Mouse (Mus musculus) gastrocnemius, postnatal 10 days (tissue): ENCODE measurements at regions not wholly inside any gene's neighbourhood (a gene's known extent, or its start where the extent isn't known, plus 50 kb on each side); places are given as distances from the start of the nearest gene placed in this dataset.

Source experiments
- DNase-seq: peaks from one replicate; pipeline ENCODE4 v3.0.0; 2021; ENCODE audit warnings: mixed read lengths

DNA sequence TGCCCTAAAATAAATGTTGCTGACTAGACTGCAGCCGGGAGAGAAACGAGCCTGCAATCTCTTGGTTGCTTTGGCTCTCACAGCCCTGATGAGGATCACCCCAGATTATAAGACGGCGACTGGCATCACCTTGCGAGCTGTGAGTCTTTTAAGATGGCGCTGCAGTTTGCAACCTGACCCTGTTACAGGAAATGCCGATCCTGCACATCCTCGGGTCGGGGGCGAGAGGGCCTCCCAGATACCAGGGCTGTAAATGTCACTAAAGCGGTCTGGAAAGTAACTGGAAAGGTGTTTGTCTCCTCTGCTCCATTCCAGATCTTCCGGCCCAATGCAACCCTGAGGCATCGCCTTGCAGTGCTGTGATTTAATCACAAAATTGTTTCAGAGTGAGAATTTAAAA lies 53.4 kb downstream of the Cartpt start:
- DNase-seq, result no peak

DNA sequence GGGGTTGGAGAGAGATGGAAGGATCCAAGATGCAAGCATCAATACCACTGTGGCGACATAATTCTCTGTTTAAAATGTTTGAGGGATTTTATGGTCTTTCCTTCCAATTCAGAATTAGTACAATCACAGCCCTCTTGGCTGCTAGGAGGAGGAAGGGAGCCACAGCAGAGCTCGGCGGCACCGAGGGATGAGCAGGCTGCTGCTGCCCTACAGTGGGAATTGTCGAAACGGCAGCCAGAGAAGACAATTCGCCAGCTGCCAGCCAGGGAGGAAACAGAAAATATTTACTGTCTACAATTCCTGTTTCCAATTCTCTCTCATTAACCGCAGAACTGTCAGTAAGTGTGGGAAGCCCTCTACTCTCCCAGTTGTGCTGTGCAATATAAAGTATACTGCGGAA lies 58.3 kb downstream of the Cartpt start:
- DNase-seq, result peak; percentile 33

DNA sequence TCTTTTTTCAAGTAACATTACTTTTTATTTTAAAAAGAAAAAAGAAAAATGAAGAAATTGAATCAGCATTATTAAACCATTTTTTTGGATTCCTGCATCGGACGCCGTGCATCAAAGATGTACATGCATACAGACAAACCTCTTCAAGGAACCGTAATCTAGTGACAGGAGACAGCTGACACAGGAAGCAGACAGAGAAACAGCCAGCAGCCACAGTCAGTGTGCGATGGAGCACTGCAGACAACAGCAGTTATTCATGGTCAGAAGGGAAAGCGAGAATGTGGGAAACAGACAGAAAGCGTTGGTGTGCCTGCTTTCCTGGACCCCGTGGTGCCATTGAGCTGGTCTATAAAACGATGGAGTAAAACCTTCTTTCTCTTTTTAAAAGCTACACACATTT lies 61.4 kb downstream of the Cartpt start:
- no peak for DNase-seq

DNA sequence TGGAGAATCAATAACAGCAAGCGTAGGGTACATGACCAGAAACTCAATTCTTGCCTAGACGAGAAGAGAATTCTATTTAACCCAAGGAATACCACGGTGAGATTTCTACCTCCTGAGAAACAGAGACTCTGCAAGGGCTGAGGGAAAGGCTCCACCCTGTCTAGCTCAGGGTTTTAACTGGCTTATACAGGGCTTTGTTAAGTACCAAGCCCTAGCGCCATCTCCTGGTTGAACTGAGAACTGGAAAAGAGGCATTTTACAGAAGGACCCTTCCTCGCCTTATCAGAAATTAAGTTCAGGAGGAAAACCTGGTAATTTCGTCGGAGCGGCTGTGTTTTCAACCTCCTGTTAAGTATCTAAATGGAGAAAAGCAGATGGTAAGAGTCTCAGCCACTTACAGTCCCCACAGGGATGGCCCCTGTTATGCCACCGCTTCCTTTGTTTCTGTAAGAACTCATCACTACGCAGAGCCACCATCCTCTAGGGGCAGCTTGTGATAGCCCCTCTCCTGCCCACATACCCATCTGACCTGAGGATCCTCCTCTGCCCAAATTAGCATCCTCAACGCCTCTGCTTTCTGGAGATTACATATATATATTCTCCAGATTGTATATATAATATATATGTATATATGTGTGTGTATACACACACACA lies 63.0 kb downstream of the Cartpt start:
- DNase-seq, result peak; percentile 73

DNA sequence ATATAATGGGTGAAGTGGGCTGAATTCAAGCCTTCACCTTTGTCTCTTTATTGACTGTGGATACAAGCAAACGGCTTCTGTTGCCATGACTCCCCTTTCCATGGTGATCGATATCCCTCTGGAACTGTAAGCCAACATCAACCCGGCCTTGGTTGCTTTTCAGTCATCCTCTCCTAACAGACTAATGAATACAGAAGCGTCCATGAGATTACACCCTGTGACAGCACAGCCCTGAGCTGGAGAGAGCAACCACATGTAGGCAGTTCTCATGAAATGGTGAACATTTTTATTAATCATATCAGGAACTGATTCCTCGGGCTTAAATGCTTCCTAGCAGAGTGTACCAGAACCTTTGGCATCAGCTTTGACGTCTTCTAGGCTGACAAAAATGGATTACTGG lies 63.7 kb downstream of the Cartpt start:
- DNase-seq, result no peak

DNA sequence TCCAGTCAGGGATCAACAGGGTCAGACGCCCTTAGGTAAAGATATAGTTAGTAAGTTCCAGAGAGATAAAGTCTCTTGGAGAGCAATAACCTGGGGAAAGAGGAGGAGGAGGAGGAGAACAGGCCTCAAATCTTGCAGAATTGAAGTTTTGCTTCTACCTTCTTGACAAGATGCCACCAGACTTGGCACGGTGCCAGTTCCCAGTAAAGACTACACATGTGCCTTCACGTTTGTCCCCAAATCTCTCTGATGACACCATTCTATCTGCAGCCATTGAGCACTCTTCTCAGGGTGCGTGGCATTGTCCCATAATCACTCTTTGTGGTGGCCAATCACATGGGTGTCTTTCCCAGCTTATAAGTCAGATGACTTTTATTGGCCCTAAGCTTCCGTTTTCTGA lies 64.3 kb downstream of the Cartpt start:
- peak; percentile 22 for DNase-seq

DNA sequence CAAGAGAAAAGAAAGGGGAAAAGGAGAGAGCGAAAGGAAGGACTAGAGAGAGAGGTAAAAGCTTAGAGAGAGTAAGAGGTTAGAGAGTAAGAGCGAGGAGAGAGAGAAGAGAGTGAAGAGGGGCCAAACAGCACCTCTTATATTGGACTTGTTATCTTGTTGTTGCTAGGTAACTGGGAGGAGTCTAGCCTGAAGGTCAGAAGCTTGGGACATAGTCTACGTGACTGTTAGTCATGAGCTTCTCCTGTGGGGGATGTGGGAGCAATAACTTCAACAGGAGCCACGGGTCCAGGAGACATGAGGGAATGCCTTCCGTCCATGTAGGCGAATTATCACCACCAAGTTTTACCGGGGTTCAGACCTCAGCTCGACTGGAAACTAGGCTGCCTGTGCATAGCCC lies 65.4 kb downstream of the Cartpt start:
- no peak for DNase-seq

DNA sequence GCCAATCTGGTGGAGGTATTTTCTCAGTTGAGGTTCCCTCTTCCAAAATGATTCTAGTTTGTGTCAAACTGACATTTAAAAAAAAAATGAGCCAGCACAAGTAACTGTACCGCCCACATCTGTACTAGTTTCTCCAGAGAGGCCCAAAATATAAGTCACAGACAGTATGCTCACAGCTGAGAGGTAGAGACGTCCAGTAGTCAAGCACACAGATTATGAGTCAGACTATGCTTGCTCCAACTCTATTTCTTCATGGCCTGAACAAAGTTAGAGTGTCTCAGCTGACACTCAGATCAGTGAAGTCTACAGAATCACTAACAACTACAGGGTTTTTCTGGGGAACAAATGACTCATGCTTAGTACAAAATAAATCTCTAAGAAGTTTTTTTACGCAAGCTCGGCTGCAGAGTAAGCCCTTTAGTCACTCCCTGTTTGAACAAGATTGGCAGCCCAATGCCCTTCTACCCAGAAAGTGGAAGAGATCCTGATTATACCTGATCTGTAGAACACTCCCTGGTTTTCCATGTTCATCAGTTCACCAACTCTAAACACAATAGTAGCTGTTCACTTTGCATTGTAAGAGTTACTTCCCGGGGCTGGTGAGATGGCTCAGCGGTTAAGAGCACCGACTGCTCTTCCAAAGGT lies 70.7 kb downstream of the Cartpt start:
- no peak for DNase-seq

DNA sequence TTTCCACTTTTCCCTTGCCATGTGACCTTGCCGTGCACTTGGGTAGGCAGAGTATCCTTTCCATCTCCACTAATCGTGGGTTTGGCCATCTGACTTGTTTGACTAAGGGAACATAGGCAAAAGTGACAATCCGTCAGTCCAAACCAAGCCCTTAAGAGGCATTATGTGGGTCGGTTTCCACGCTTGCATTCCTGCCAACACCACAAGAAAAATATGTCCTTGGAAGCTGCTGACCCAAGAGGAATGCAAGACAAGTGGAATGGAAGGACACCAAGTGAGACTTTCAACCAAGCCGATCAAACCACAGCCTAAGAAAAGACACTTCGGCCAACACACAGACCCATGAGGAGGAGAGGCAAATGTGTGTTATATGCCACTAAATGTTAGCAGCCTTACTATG lies 73.3 kb downstream of the Cartpt start:
- no peak for DNase-seq

DNA sequence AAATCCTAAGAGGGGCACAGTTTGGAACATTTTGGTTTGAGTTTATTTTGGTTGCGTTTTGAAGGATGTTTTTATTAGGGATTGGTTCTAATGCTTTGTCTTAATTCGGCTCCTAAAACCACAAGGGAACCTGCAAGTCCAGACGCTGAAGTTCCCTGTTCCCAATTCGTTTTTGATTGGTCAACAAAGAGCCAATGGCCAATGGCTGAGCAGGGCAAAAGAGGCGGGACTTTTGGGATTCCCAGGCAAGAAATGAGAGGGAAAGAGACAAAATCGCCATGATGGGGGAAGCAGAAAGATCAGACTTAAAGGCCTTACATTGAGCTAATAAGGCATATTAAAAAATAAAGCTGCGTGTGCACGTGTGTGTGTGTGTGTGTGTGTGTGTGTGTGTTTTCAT lies 76.3 kb downstream of the Cartpt start:
- DNase-seq, result no peak

DNA sequence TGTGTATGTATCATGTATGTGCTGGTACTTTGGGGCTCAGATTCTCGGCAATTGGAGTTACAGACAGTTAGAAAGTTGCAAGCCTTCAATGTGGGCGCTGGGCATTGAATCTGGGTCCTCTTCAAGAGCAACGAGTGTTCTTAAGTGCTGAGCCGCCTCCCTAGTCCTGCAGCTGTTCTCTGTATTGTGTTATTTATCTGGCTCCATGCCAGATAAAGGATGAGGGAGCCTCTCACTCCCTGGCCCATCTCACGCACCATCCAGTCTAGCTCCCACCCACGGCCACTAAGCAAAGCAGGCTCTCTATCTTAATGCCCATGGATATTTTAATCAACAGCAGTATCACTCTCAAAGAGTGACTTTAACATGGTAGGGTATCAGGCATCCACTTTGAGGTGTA lies 84.2 kb downstream of the Cartpt start:
- DNase-seq, result no peak

DNA sequence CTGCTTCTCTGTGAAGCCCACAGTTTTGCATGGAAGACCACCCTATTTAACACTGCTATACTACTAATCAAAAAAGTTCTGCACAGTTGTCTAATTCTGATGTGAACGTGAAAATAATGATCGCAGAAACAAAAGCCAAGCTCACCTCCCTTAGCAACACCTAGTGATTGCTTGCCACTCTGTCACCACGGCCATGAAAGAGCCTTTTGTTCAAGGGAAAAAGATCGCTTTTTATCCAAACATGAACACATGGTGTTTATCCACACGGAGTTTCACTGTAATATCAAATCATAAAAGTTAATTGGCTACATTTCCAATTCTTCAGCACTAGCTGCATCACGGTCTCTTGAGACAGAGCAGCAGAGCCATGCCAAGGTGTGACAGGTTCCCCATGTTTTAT lies 85.1 kb downstream of the Cartpt start:
- no peak for DNase-seq

DNA sequence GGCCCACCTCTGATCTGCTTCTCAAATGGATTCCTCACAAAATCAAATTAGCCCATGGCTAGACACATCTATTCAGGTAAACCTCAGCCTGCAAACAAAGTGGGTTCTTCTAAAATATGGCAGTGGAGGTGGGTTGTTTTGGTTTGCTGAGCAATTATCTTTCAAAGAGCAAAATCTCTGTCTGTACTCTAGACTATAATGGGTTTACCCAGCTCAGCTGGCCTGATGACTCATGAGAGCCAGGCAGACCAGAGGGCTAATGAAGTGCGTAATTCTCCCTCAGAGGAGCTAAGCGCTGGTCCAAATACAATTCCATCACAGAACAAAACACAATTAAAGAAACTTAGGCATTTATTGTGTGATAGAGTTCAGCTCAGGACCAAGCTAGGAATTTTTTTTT lies 86.1 kb downstream of the Cartpt start:
- no peak for DNase-seq

DNA sequence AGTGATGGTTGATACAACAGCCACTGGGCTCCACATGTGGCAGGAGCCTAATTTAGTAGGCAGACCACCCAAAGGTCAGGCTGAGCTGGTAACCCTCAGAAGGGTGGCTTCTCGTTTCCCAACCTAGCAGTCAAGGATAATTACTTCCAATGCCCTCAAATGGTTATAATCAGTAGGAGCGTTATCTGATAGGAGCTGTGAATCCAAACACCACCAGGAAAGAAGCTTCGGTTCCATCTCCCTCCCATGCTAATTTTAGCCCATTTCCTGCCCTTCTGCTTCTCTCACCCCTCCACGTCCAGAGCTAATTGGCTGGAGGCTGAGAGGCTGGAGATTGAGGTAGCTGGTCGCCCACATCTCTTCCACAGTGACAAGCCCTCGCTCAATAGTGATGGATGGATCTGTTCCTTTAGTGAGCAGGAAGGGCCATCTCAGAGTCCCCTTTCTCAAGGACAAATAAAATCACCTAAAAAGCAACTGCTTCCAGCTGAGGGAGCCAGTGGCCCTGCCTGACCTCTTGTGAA lies 86.8 kb downstream of the Cartpt start:
- no peak for DNase-seq

DNA sequence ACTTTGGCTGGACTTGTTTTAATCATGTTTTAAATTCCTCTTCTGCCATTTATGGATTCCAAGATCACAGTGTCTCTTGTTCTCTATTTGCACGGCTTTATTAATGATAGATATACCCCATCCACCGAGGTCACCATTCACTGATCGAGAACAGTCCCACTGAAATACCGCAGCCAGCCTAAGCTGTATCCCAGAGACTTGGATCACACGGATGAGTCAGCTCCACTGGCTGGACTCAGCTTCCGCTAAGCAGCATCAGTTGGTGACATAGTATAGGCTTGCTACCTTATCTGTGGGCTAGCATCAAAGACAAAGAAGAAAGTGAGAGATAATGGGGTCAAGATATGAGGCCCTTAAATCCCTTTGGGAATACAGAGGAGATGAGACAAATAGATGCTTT lies 106.4 kb downstream of the Cartpt start:
- DNase-seq, result no peak

DNA sequence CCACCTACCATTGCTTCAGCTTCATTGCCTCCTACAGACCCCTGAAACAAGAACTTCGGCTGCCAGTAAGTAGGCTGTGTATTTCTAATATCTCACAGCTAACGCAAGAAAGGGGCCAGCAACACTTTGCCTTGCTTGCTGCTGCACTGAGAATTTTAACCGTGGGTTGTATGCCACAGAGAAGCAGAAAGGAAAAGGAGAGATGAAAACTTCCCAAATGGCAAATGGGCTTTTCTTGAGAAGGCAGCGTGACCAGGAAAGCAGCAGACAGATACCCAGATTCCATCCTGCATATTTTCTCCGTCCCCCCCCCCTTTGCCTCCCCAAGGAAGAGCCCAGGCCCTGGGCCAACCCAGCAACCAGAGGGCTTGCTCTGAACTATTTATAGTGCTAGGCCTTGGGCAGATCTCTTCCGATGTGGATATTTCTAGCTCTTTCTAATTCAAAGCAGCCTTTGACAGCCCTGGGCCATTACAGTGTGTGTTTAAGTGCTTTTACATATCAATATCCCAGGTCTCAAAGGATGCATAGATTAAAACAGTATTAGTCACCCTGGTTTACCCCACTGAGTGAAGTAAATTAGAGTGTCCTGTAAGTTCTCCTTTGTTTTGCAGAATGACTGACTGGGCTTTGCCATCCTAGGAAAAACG lies 107.0 kb downstream of the Cartpt start:
- no peak for DNase-seq

DNA sequence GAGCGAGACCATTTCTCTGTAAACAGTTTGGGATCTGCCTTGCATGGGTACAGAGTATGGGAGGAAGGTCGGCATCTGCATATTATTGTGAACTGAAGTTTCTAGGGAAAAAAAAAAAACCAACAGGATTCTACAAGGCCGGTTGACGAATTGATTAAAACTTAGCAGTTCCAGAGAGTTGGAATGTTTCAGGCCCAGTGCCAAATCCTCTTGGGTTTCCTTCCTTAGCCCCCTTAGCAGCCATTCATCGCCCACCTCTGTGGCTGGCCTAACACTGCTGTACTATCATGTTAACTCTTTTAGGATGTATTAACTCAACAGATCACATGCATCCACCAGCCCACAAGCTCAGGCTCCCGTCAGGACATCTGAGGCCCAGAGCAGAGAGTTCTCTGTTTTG lies 107.9 kb downstream of the Cartpt start:
- no peak for DNase-seq

DNA sequence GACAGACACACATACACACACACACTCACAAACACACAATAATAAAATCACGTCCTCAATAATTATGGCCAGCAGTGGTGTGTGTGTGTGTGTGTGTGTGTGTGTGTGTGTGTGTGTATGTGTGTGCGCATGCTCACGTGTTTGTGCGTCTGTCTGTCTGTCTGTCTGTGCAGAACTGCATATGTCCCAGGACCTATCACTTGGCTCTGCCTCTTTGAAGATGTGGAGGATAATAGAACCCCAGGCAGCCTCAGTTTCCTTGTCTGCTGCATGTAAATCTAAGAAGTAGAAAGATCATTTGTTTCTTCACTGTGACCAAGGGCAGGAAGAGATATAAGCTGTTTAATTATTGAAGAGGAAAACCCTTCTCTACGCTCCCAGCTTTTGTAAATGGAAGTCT lies 109.9 kb downstream of the Cartpt start:
- DNase-seq, result no peak

DNA sequence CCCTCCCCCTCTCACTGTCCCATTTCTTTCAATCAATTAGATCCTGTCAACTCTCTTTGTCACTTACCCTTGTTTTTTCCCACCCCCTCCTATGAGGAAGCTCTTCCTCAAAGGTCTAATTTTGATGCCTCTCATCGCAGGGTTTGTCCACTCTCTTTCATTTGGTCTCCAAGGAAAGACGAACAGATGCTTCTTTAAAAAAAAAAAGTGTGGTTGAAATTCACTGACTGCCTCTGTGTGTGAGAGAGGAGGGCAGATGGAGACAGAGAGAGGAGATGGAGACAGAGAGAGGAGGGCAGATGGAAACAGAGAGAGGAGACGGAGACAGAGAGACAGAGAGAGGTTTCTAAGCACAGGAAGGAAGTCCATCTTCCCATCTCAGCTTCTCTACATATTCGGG lies 113.1 kb downstream of the Cartpt start:
- no peak for DNase-seq

DNA sequence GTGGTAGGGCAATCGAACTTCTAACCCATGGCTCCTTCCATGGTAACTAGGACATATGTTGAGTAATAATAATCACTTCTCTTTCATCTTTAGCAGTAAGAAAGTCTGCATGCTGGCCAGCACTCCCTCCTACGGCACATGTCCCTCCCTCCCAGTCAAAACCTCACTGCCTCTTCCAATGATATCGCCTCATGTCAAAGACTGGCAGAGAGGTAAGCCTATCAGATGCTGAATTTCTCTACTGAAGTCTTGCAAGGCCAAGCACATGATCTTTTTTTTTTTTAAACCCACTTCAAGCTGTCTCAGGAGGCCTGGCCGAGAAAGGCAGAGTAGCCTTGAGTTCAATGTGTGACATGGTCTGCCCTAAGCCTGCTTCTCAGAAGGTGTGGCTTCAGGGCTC lies 115.5 kb downstream of the Cartpt start:
- DNase-seq, result no peak

DNA sequence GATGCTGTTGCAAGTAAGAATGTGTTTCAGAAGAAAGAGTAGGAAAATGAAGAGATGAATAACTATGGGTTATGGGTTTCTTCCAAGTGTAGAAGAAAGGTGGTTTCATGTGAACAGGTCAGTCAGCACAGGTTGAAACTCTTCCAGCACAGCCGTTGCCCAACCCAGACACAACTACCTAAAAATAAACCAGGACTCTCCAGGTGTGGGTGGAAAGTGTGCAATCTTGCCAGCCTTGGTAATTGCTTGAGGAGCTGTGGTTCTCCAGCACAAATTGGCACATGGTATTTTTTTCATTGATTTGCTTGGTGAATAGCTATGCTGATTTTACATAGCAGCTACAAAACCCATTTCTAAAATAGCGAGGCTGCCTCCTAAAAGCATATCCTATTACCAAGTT lies 116.6 kb downstream of the Cartpt start:
- DNase-seq, result no peak

DNA sequence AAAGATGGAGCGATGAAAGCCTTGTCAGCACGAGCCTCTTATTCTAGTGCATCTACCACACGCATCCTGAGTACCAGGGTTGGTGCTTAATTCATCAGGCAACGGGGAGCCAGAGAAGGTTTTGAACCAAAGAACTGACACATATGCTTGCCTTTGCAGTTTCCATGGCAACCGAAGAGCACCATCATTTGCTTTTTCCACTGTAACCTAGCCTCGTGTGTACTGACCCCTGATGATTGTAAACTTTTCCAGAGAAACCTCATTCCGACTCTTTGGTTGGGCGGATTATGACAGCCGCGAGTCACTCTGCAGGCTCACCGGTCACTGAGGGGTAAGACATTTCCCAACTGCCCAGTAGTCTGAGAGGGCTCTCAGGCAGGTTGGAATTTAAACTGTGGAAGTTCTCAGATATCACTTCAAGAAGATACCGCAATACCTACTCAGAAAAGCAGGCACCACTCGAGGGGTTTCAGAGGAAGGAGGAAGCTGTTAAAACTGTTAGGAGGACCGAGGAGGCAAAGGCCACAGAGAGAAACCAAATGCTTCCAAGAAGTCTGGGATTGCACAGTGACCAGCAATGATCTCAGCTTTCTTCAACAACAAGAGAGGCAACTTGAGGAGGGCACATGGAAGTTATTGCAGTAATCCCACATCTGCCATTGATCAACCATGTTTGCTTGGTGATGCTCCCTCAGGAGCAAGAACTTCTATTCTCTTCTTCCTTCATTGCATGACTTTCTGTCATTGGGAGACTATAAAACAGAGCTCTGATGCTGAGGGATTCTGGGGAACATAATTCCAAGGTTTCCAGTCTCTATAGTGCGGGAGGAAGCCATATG lies 117.8 kb downstream of the Cartpt start:
- DNase-seq, result no peak

DNA sequence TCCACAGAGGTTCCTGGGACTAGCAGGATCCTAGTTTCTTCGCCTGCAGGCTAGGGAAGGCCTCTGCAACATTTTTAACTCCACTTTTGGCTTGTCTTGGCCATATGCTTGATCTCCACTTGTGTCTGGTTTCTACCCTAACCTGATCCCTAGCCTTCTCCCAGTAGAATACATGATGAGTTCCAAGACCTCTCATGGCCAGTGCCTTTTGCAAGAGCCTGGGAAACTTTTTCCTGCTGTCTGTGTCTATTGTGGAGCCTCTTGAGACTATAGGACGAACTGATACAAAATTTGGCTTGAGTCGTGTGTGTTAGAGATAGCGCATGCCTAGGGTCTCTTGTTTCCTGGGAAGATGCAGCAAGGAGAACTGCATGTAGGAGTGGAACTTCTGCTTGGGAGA lies 119.3 kb downstream of the Cartpt start:
- DNase-seq, result no peak
